Mouse (Mus musculus) embryonic facial prominence, embryonic 10.5 days (tissue): ENCODE measurements around the gene Ergic1. TPM values are rescaled to one million over a fixed set of nuclear protein-coding genes. Genes with fewer than 3 reads are reported as not detected.

Source experiments
- DNase-seq: peaks from one replicate; pipeline ENCODE4 v3.0.0-alpha.2; 2017; ENCODE audit warnings: low spot score
- H3K27ac ChIP-seq: fragments of 300-500 bp; sonication (generic); replicated peaks from 2 replicates; pipeline ENCODE4 v1.5.1; 2016; ENCODE audit warnings: mild to moderate bottlenecking
- H3K27me3 ChIP-seq: fragments of 300-500 bp; sonication (generic); replicated peaks from 2 replicates; pipeline ENCODE4 v1.6.1; 2016; ENCODE audit warnings: low read depth, mild to moderate bottlenecking; ENCODE audit not compliant: poor library complexity, severe bottlenecking
- H3K36me3 ChIP-seq: fragments of 300-500 bp; sonication (generic); replicated peaks from 2 replicates; pipeline ENCODE4 v1.6.1; 2016; ENCODE audit warnings: mild to moderate bottlenecking, moderate library complexity
- H3K4me1 ChIP-seq: fragments of 300-500 bp; sonication (generic); 2 replicates; pipeline ENCODE4 v1.6.1; 2016
- H3K4me3 ChIP-seq: fragments of 300-500 bp; sonication (generic); 2 replicates; pipeline ENCODE4 v1.5.1; 2016; ENCODE audit warnings: mild to moderate bottlenecking, moderate library complexity
- H3K9me3 ChIP-seq: fragments of 300-500 bp; sonication (generic); 2 replicates; pipeline ENCODE4 v1.6.1; 2016; ENCODE audit warnings: mild to moderate bottlenecking
- WGBS: fragments of 180-500 bp; shearing (Covaris S2); methylation state at CpG from one replicate; pipeline ENCODE4 v1.1.7; 2016; 5-methylcytosine and 5-hydroxymethylcytosine counted together
- polyA plus RNA-seq: library from polyadenylated mRNA; unstranded; fragments of >200 nt; fragmentation: Nextera tagmentation; extraction: Ambion mirVana; gene quantifications from 2 replicates; pipeline ENCODE4 v1.2.1, GENCODE M21; 2016

Ergic1 gene
- polyA plus RNA-seq, 1 experiment from 2014 or later = 109 TPM

DNA sequence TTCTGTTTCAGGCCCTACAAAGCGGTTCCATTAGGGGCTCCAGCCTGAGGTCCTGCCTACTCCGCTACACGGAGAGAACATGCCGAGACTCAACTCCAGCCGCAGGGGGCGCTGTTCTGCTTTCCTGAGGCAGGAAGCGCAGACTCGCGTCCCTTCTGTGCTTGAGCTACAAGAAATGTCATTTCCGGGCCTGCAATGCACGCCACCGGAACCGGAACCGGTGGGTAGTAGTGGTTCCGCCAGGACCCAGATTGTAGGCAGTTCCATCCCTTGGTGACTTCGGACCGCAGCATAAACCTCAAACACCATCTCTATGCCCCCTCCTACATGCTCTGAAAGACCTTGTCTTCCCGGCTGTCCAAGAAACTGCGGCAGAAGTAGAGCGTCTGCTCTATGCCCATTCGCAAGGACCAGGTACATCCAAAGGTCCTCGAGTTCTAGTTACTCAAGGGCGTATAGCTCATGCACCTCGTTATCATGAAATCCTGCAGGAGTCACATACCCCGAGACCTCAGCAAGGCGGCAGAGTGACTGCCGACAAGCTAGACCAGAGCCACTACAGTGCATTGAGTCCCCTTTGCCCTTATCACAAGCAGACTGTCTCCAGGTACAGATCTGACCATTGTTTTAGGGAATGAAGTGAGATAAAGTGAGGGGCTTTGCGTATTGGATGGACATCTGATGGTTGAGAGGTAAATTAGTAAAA is 101.8 kb downstream of the Ergic1 start, which contains the start of gene Atp6v0e:
Gene Atp6v0e (plus strand): TSS at position 254 of the 706 bp plus-strand sequence.
- Histone ChIP-seq H3K27me3 (peaks cover 8% of the 10 kb centered on the region; the same call in 1 of the 2 replicates), H3K27ac (peak within 1 kb of the TSS; percentile 77), H3K36me3 (0 out of 2 replicates have a peak, but pooled peaks cover under 1% of the 10 kb centered on the region), H3K4me3 (peak within 1 kb of the TSS; percentile 66), H3K4me1 (peaks cover 12% of the 10 kb centered on the region), H3K9me3 (no peaks in the 10 kb centered on the region)
- DNase-seq = peak; percentile 96
- WGBS = 1% methylated on average over 28 of the region's 28 CpGs

DNA sequence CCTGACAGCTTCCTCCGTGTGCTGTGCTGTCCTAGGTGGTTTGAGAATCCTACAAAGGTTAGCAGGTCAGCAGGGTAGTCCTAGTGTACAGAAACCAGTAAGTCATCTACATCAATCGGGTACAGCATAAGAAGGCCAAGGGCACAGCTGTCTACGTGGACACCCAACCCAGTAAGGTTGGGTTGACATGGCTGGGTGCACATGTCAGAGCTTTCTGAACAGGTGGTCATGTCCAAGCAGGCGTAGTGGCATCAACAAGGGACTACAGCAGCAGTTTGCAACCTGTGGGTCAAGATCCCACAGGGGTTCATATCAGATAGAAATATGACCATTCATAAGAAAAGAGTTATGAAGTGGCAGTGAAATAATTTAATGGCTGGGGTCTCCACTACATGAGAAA is 104.3 kb downstream of the Ergic1 start:
- 85% methylated on average over 4 of the region's 4 CpGs for WGBS
- DNase-seq = no peak
- Histone ChIP-seq H3K27ac (no peak overlapping the region), H3K36me3 (no peaks in the 10 kb centered on the region), H3K4me1 (peaks cover 12% of the 10 kb centered on the region), H3K9me3 (no peaks in the 10 kb centered on the region), H3K27me3 (peaks cover 8% of the 10 kb centered on the region; the same call in 1 of the 2 replicates), H3K4me3 (no peak overlapping the region)

DNA sequence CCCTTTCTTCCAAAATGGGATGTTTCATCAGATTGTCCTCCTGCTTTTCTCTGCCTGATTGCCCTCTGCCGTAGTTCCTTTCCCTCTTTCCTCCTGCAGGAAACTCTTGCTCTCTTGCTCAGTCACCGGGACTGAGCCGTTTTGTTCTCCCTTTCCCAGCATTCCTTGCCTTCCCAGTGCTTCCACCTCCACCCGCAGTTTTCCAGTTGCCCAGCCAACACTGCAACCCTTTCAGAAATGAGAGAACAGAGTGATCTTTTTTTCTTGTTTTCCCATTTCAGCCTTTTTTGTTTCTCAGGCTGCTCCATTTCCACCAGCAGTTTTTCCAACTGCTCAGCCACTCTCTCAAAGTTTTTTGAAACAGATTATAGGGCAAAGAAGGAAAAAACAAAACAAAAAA is 110.0 kb downstream of the Ergic1 start:
- Histone ChIP-seq H3K27ac (no peak overlapping the region), H3K4me1 (0 out of 2 replicates have a peak, but pooled peaks cover 3% of the 10 kb centered on the region), H3K9me3 (no peaks in the 10 kb centered on the region), H3K27me3 (no peaks in the 10 kb centered on the region), H3K4me3 (no peak overlapping the region), H3K36me3 (no peaks in the 10 kb centered on the region)
- DNase-seq = no peak
- 54% methylated on average over 4 of the region's 4 CpGs for WGBS

DNA sequence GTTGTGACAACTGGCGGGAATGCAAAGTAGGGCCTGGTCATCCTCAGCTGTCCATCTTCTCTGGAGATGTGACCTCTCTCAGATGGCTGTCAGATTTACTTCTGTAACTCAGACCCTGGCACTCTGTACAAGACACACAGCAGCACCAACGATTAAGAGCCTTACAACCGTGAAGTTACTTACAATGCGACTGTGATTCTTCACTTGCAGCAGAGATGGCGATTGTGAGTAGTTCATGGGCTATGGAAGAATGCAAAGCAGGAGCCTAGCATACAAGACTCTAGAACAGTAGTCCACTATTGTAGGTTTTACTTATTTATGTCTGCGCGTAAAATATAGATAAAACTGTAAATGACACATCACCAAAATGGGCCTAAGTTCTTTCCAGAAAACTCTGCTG is 114.6 kb downstream of the Ergic1 start:
- Histone ChIP-seq H3K4me1 (peaks cover 17% of the 10 kb centered on the region), H3K27ac (peak overlapping the region; percentile 86; the same call in 1 of the 2 replicates), H3K27me3 (no peaks in the 10 kb centered on the region), H3K36me3 (peaks cover 7% of the 10 kb centered on the region), H3K4me3 (peak overlapping the region; percentile 92), H3K9me3 (no peaks in the 10 kb centered on the region)
- WGBS = 23% methylated on average over 7 of the region's 7 CpGs
- no peak for DNase-seq

DNA sequence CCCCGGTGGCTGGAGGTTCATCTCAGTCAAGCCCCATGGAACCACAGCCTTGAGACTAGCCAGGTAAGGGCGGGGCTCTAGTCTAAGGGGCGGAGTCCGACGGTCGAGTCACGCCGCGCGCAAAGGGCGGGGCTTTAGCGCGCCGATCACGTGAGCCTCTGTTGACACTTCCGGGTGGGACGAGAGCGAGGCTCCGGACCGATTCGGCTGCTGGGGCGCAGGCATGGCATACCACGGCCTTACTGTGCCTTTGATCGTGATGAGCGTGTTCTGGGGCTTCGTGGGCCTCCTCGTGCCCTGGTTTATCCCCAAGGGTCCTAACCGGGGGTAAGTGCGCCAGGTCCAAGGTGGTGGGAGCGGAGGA is 114.9 kb downstream of the Ergic1 start:
- Histone ChIP-seq H3K9me3 (no peaks in the 10 kb centered on the region), H3K27me3 (no peaks in the 10 kb centered on the region), H3K4me3 (peak overlapping the region; percentile 92), H3K36me3 (peaks cover 11% of the 10 kb centered on the region), H3K27ac (peak overlapping the region; percentile 86), H3K4me1 (peaks cover 17% of the 10 kb centered on the region)
- under 1% methylated on average over 30 of the region's 30 CpGs for WGBS
- DNase-seq = peak; percentile 92

DNA sequence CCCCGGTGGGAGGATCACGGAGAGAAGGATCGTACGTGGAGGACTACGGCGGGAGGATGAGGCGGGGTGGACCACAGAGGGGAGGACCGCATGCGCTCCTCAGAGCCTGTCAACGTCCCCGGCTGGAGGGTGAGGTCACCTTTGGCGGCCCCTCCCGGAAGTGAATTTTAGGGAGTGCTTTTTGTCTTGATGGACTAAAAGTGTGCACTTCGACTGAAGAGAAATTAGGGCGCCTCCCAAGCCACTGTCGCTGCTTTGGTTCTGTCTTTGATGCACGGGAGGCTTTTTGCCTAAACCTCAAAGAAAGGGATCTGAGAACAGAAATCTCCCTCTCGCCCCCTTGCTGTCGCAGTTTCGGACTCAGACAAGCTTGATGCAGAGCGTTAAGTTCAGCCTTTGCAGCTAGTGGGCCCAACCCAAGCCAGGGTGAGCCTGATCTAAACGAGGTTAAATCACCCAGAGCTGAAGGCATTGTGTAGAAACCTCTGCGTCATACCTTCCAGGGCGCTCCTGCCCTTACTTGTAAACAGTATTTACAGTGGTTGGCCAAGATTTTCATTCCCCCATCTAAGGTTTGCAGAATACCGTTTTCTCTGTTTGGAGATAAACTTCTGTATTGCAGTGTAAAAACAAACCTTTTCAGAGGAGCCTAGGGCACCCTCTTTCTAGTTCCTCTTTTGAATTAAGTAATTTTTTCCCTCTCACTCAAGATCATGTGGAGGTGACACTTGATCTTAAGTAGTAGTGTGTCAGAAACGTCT is 115.5 kb downstream of the Ergic1 start:
- Histone ChIP-seq H3K4me3 (peak overlapping the region; percentile 92), H3K27ac (peak overlapping the region; percentile 86), H3K9me3 (no peaks in the 10 kb centered on the region), H3K27me3 (no peaks in the 10 kb centered on the region), H3K4me1 (peaks cover 17% of the 10 kb centered on the region), H3K36me3 (peaks cover 16% of the 10 kb centered on the region)
- DNase-seq = no peak
- 3% methylated on average over 26 of the region's 26 CpGs for WGBS

DNA sequence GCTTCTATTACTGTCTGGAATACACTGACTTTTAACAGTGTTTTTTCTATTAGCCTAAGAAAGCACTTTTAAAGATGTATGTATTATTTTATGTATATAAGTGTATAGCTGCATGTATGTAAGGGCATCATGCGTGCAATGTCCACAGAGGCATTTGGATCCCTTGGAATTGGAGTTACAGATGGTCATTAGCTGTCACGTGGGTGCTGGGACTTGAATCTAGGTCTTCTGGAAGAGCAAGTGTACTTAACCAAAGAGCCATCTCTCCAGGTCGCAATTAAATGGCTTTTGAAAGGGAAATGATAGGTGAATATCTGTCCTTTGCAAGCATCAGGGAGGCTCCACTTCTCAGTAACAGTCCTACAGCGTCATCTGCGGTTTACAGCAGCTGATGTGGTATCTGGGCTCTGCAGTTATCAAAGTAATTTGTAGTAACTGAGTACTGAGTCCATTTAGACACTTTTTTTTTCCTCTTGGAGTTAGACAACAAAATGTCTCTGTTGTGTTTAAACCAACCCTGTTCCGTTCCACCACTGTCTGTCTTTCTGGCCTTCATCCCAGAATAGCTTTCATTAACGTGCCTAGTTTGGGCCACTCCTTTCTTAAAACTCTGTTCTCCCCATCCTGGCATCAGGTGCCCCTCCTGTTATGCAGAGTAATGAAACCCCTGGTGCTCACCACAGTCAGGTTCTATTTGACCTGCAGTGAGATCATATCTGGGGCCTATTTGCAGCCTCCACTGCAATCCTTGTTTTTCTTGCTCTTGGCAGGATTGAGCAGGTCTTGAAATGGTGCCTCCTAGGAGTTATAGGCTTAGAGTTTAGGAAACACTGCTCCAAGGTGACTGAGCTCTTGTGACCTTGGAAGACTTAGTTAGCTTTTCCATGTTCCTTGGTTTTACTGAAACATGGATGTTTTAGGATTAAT is 116.7 kb downstream of the Ergic1 start:
- DNase-seq = no peak
- H3K4me3 ChIP-seq = peak overlapping the region; percentile 92; the same call in 1 of the 2 replicates
- H3K27me3 ChIP-seq = no peaks in the 10 kb centered on the region
- 89% methylated on average over 7 of the region's 7 CpGs for WGBS
- peaks cover 17% of the 10 kb centered on the region for H3K4me1 ChIP-seq
- no peak overlapping the region for H3K27ac ChIP-seq
- peaks cover 22% of the 10 kb centered on the region for H3K36me3 ChIP-seq
- H3K9me3 ChIP-seq = no peaks in the 10 kb centered on the region

DNA sequence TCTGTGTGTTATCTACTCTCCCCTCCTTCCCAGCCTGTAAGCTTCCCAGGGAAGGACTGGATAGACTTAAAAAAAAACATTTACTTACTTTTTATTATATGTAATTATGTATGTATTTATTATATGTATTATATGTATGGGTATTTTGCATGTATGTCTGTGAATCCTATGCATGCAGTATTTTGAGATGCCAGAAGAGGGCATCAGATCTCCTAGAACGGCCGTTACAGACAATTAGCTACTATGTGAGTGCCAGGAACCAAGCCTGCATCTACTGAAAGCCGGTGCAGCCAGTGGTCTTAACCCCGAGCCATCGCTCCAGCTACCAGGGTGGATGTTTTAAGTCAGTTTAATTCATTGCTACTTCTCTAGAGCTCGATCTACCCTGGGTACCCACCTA is 120.0 kb downstream of the Ergic1 start:
- 89% methylated on average over 6 of the region's 6 CpGs for WGBS
- Histone ChIP-seq H3K9me3 (no peaks in the 10 kb centered on the region), H3K27me3 (no peaks in the 10 kb centered on the region), H3K36me3 (peaks cover 45% of the 10 kb centered on the region), H3K4me3 (no peak overlapping the region), H3K27ac (no peak overlapping the region), H3K4me1 (peaks cover 14% of the 10 kb centered on the region)
- DNase-seq = no peak

DNA sequence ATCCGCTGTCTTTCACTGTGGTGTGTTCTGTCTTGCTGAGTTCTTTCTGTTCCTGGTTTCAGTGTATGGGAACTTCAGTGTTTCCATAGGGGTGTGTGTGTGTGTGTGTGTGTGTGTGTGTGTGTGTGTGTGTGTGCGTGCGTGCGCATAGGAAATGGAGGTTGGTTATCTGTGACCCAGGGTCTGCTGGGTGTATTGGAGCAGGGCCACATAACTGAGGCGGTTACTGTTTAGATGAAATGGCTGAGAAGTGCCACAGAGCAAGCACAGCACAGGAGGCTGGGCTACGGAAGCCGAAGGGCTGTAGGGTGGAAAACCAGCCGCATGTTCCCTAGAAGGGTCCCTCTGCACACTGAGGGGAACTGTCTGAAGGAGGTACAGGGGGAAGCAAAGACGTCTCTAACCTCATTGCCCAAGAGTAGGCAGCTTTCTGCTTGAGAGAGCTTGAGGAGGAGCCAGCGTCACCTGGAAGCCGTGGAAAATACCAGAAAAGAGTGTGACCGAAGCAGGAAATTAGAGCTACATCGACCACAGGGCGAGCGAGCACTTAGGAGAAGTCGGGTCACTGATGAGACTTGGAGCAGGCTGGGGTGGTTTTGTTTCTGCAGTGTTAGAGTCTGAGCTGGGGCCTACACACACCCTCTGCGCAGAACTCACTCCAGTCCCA is 125.2 kb downstream of the Ergic1 start:
- WGBS = 92% methylated on average over 17 of the region's 17 CpGs
- Histone ChIP-seq H3K9me3 (no peaks in the 10 kb centered on the region), H3K36me3 (peaks cover 31% of the 10 kb centered on the region), H3K4me1 (peaks cover 12% of the 10 kb centered on the region; the same call in 1 of the 2 replicates), H3K27me3 (no peaks in the 10 kb centered on the region), H3K4me3 (no peak overlapping the region), H3K27ac (no peak overlapping the region)
- no peak for DNase-seq

DNA sequence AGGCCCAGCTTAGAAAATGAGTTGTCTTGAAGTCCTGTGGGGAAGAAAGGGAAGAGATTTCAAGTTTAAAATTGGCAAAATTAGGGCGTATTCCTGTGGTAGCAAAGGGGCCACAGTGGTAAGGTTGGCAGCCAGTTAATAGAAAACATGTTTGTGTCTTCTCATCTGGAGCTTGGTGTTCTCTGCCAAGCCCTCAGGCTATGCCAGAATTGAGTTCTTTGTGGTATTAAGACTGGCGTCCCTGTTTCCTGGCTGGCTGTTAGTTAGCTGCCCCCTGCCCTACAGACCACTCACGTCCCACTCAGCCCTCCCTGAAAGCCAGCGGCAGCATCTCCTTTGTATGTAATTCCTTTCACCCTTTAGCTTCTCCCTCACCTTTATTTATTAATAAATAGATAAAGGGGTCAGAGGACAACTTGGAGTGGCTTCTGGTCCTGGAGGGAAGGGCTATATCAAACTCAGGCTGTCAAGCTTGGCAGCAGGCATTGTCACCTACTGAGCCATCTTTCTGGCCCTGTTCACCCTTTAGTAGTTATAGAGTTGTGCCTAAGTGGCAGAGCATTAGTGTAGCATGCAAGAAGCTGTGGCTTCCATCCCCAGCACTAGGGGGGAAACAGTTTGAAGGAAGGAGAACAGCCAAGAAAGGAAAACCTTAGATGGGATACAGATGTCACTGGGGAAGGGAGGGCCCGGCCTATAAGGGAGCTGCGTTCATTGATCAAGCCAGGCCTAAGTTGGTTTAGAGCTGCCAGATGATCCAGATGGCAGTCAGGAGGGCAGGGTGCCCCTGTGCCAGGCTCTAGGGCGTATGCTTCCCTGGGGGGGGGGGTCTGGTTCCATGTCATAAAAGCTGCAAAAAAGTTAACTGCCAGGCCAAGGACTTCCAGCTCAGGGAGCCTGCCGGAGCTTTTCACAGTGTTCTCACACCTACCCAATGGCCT is 127.8 kb downstream of the Ergic1 start:
- Histone ChIP-seq H3K9me3 (no peaks in the 10 kb centered on the region), H3K4me3 (no peak overlapping the region), H3K27me3 (no peaks in the 10 kb centered on the region), H3K27ac (no peak overlapping the region), H3K4me1 (peaks cover 18% of the 10 kb centered on the region; the same call in 1 of the 2 replicates), H3K36me3 (peaks cover 13% of the 10 kb centered on the region)
- 74% methylated on average over 8 of the region's 8 CpGs for WGBS
- DNase-seq = no peak

DNA sequence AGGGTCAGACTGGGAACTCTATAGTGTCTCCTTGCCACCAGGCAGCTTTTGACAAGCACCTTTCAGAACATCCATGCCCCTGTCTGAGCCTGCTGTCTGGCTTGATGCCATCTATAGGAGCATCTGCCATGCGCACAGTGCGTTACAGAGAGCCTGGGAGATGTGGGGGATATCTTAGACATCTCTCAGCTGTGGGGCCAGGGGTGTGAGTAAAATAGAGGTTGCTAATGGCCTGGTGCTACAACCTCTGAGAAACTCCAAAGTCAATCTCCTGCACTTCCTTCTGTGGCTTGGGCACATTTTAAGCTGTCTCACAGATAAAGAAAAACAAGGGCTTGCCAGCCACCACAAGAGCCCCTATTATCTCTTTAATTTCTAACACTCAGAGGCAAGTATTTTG is 128.5 kb downstream of the Ergic1 start:
- Histone ChIP-seq H3K9me3 (no peaks in the 10 kb centered on the region), H3K36me3 (peaks cover 5% of the 10 kb centered on the region), H3K4me1 (peaks cover 18% of the 10 kb centered on the region; the same call in 1 of the 2 replicates), H3K4me3 (no peak overlapping the region), H3K27ac (no peak overlapping the region), H3K27me3 (no peaks in the 10 kb centered on the region)
- WGBS = 82% methylated on average over 2 of the region's 2 CpGs
- no peak for DNase-seq
